Comparison of ENCODE assay signal across 8 mouse cellular contexts in genomic region chr5:35042431-35043109, GRCm38 (mm10). TPM values are rescaled to one million over a fixed set of nuclear protein-coding genes. Genes with fewer than 3 reads are reported as not detected.
DNase-seq lines count a peak whose midpoint lies in the region; ATAC-seq and TF ChIP-seq lines count a peak whose summit lies in the region.

No protein-coding gene starts in this region.

- H3K9me3 ChIP-seq in erythroblast, embryonic 14.5 days (ENCODE audit: control insufficient read depth, low read length) = no peaks in the 10 kb centered on the region
- no peaks in the 10 kb centered on the region for H3K9me3 ChIP-seq in liver, embryonic 12.5 days (replicated peaks)
- no peaks in the 10 kb centered on the region for H3K9me3 ChIP-seq in stomach, embryonic 16.5 days (replicated peaks; ENCODE audit: control insufficient read depth, low read length)

- H3K27ac ChIP-seq in kidney, adult 2 months (ENCODE audit: insufficient read depth, low read depth, low read length) = no peak overlapping the region
- H3K27ac ChIP-seq in liver, embryonic 12.5 days = 0 out of 2 replicates have a peak overlapping the region, but pooled peaks have one; percentile 76
- H3K27ac ChIP-seq in stomach, embryonic 16.5 days (ENCODE audit: low read length) = no peak overlapping the region

- peak; percentile 11 for DNase-seq in kidney, adult 2 months
- DNase-seq in kidney, adult 11 months = no peak
- no peak for DNase-seq in embryo, embryonic 11 days
- DNase-seq in right cerebral cortex, adult 2 months (ENCODE audit: low spot score in 2 of 2) = no peak
- no peak for DNase-seq in frontal cortex, postnatal 25 days (ENCODE audit: low spot score in 2 of 2)

- ATAC-seq in liver, embryonic 12.5 days = peak; percentile 4; the same call in 1 of the 2 replicates
- ATAC-seq in stomach, embryonic 16.5 days (ENCODE audit: insufficient read depth, low FRiP score) = 0 out of 2 replicates have a peak, but pooled peaks have one; percentile 3

- 55% methylated on average over 10 of the region's 10 CpGs for WGBS in kidney, adult 2 months
- WGBS in liver, embryonic 12.5 days (ENCODE audit: insufficient replicate concordance) = 35% methylated on average over 10 of the region's 10 CpGs
- WGBS in stomach, embryonic 16.5 days = 59% methylated on average over 10 of the region's 10 CpGs

- H3K4me3 ChIP-seq in kidney, adult 2 months (ENCODE audit: insufficient read depth, low read depth, low read length) = no peak overlapping the region
- peak overlapping the region; percentile 46 for H3K4me3 ChIP-seq in erythroblast, embryonic 14.5 days (replicated peaks)
- peak overlapping the region; percentile 29; the same call in 1 of the 2 replicates for H3K4me3 ChIP-seq in liver, embryonic 12.5 days
- H3K4me3 ChIP-seq in stomach, embryonic 16.5 days (replicated peaks; ENCODE audit: low read length) = no peak overlapping the region

- no peaks in the 10 kb centered on the region for H3K36me3 ChIP-seq in kidney, adult 2 months (ENCODE audit: control insufficient read depth, insufficient read depth, low read length)
- peaks cover 8% of the 10 kb centered on the region; the same call in 1 of the 2 replicates for H3K36me3 ChIP-seq in erythroblast, embryonic 14.5 days (ENCODE audit: control insufficient read depth)
- no peaks in the 10 kb centered on the region for H3K36me3 ChIP-seq in liver, embryonic 12.5 days
- no peaks in the 10 kb centered on the region for H3K36me3 ChIP-seq in stomach, embryonic 16.5 days (ENCODE audit: control insufficient read depth, insufficient read depth, low read length)

- H3K4me1 ChIP-seq in kidney, adult 2 months (ENCODE audit: control insufficient read depth, insufficient read depth, low read length) = peaks cover 8% of the 10 kb centered on the region
- peaks cover 26% of the 10 kb centered on the region for H3K4me1 ChIP-seq in erythroblast, embryonic 14.5 days (ENCODE audit: control insufficient read depth)
- peaks cover 34% of the 10 kb centered on the region for H3K4me1 ChIP-seq in liver, embryonic 12.5 days
- peaks cover 3% of the 10 kb centered on the region; the same call in 1 of the 2 replicates for H3K4me1 ChIP-seq in stomach, embryonic 16.5 days (ENCODE audit: control insufficient read depth, insufficient read depth, low read length)

- no peak for TF ChIP-seq CTCF in kidney, adult 2 months (conservative IDR thresholded peaks at IDR 0.05; ENCODE audit: insufficient read depth, insufficient read length, low read depth, low read length)

- peak overlapping the region; percentile 44 for H3K4me2 ChIP-seq in liver, embryonic 12.5 days
- H3K4me2 ChIP-seq in stomach, embryonic 16.5 days (ENCODE audit: low read depth, low read length) = no peak overlapping the region

- H3K9ac ChIP-seq in liver, embryonic 12.5 days = 0 out of 2 replicates have a peak overlapping the region, but pooled peaks have one; percentile 35
- no peak overlapping the region for H3K9ac ChIP-seq in stomach, embryonic 16.5 days (ENCODE audit: low read length)

- no peak for TF ChIP-seq POLR2A in kidney, adult 2 months (IDR thresholded peaks at IDR 0.05; ENCODE audit: low read depth, low read length)

- H3K27me3 ChIP-seq in kidney, adult 2 months (replicated peaks; ENCODE audit: control insufficient read depth, insufficient read depth, low read length) = no peaks in the 10 kb centered on the region
- H3K27me3 ChIP-seq in erythroblast, embryonic 14.5 days (ENCODE audit: control insufficient read depth) = no peaks in the 10 kb centered on the region
- no peaks in the 10 kb centered on the region; the same call in 1 of the 2 replicates for H3K27me3 ChIP-seq in liver, embryonic 12.5 days (replicated peaks)
- H3K27me3 ChIP-seq in stomach, embryonic 16.5 days (ENCODE audit: control insufficient read depth, insufficient read depth, low read length) = no peaks in the 10 kb centered on the region

RNA-seq across cellular contexts. Expression of gene Hgfac, which starts 1.3 kb away (rescaled TPM):
- polyA plus RNA-seq in kidney, adult 2 months (2012; rRNA removed) = 46.8 and 66.0 TPM in 2 replicates
- polyA plus RNA-seq in erythroblast, embryonic 14.5 days (2012) = 0.18 and 0.22 TPM in 2 replicates
- polyA plus RNA-seq in liver, embryonic 12.5 days (2016; fragmentation: Nextera tagmentation; extraction: Ambion mirVana) = 43.3 and 44.1 TPM in 2 replicates
- 7.7 and 8.2 TPM in 2 replicates for polyA plus RNA-seq in stomach, embryonic 16.5 days (2015; fragmentation: Nextera tagmentation; extraction: Ambion mirVana)

RNA-seq across cellular contexts. Expression of gene Dok7, which starts 14.0 kb away (rescaled TPM):
- 1.5 and 1.6 TPM in 2 replicates for polyA plus RNA-seq in kidney, adult 2 months (2012; rRNA removed)
- not detected in 2 replicates for polyA plus RNA-seq in erythroblast, embryonic 14.5 days (2012)
- polyA plus RNA-seq in liver, embryonic 12.5 days (2016; fragmentation: Nextera tagmentation; extraction: Ambion mirVana) = 0.07 TPM in 1 of 2 replicates, not detected in the other
- polyA plus RNA-seq in stomach, embryonic 16.5 days (2015; fragmentation: Nextera tagmentation; extraction: Ambion mirVana) = 1.9 and 2.0 TPM in 2 replicates

Comparison
In these comparisons a context has a peak if more than half of its experiments do, and no peak if none do; other contexts are left out.
1. H3K4me3 ChIP-seq: peak in erythroblast, embryonic 14.5 days (single experiment) and liver, embryonic 12.5 days (single experiment); none in kidney, adult 2 months (single experiment) and stomach, embryonic 16.5 days (single experiment).